Mouse (Mus musculus): ENCODE data around the gene Serpina3b.

- TF ChIP-seq CTCF (IDR thresholded peaks at IDR 0.05; ENCODE audit: low read depth, low read length) (no peak), POLR2A (IDR thresholded peaks at IDR 0.05; ENCODE audit: extremely low read depth, insufficient read depth, low read length) (no peak)
These were observed 47.8 kb downstream of the Serpina3b start for GRCm38 (mm10) chr12:104175636-104176035.

Data from liver, adult 2 months (tissue).